Mouse (Mus musculus) limb, embryonic 10.5 days (tissue): ENCODE data around the gene Ctf1. TPM values are rescaled to one million over a fixed set of nuclear protein-coding genes. Genes with fewer than 3 reads are reported as not detected.
"Not testable (repeated sequence)": the region's sequence is repeated elsewhere in the genome, so short reads cannot be mapped to it uniquely, and the experiment has no call there.

ENCODE experiments used
- DNase-seq: peaks from one replicate; pipeline ENCODE4 v3.0.0-alpha.2; 2017; ENCODE audit warnings: low spot score
- H3K27ac ChIP-seq: fragments of 300-500 bp; sonication (generic); 2 replicates; pipeline ENCODE4 v1.5.1; 2016; ENCODE audit warnings: mild to moderate bottlenecking
- H3K27me3 ChIP-seq: fragments of 300-500 bp; sonication (generic); 2 replicates; pipeline ENCODE4 v1.6.1; 2016; ENCODE audit warnings: low read depth, mild to moderate bottlenecking; ENCODE audit not compliant: poor library complexity, severe bottlenecking
- H3K36me3 ChIP-seq: fragments of 300-500 bp; sonication (generic); 2 replicates; pipeline ENCODE4 v1.6.1; 2016; ENCODE audit warnings: mild to moderate bottlenecking, moderate library complexity
- H3K4me1 ChIP-seq: fragments of 300-500 bp; sonication (generic); 2 replicates; pipeline ENCODE4 v1.6.1; 2016
- H3K4me3 ChIP-seq: fragments of 300-500 bp; sonication (generic); 2 replicates; pipeline ENCODE4 v1.5.1; 2016; ENCODE audit warnings: mild to moderate bottlenecking, moderate library complexity
- H3K9me3 ChIP-seq: fragments of 300-500 bp; sonication (generic); replicated peaks from 2 replicates; pipeline ENCODE4 v1.6.1; 2016; ENCODE audit warnings: mild to moderate bottlenecking
- WGBS: fragments of 180-500 bp; shearing (Covaris S2); methylation state at CpG from one replicate; pipeline ENCODE4 v1.1.7; 2016; 5-methylcytosine and 5-hydroxymethylcytosine counted together
- polyA plus RNA-seq: library from polyadenylated mRNA; unstranded; fragments of >200 nt; fragmentation: Nextera tagmentation; extraction: Ambion mirVana; gene quantifications from 2 replicates; pipeline ENCODE4 v1.2.1, GENCODE M21; 2016

Ctf1 gene
- polyA plus RNA-seq, 1 experiment from 2014 or later: 14.2 TPM

DNA sequence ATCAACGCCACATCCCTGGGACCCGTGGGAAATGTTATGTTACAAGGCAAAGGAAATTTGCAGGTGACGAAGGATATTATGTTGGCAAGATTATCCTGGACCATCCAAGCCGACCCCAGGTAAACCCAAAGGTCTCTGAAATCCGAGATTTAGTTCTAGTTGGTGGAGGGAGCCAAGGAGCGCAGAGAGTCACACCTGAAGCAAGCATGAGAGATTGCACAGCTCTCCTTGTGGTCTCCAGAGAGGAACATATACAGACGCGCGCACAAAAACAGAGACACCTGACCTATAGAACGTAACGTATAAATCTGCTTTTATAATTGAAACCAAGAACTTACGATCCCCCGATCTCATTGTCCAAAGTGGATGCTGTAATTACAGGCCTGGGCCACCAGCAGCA lies 32.0 kb upstream of the Ctf1 start:
- Histone ChIP-seq H3K36me3 (peaks cover 22% of the 10 kb centered on the region), H3K27ac (no peak overlapping the region), H3K9me3 (no peaks in the 10 kb centered on the region), H3K4me1 (peaks cover 3% of the 10 kb centered on the region), H3K27me3 (no peaks in the 10 kb centered on the region), H3K4me3 (no peak overlapping the region)
- 92% methylated on average over 13 of the region's 13 CpGs for WGBS
- no peak for DNase-seq

DNA sequence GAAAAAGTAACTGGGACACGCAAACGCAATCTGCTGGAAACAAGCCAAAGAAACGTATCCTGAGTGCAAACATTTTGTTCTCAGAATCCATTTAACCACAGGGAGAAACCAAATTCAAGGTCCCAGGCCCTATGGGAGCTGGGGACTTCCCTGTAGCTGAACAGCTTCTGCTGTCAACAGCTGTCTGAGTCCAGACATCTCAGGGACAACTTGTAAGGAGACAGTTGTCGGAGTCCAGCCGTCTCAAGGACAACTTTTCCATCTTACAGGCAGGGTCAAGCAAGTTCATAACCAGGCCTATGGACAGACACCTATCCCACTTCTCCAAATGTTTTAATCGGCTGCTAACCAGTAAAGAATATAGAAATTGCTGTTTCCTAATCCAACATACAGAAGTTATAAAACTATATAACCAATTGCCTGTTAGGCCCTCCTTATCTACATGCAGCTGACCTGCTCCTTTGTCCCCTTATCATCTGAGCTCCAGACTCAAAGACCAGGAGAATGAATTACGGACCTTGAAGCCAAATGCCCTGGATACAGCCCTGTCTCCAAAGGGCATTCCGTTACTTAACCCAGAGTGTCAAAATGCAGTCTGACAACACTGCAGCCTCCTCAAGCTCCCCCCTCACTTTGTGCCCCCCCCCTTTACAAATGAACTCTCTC lies 30.5 kb upstream of the Ctf1 start:
- no peaks in the 10 kb centered on the region for H3K27me3 ChIP-seq
- H3K4me3 ChIP-seq: no peak overlapping the region
- DNase-seq: no peak
- WGBS: 79% methylated on average over 8 of the region's 8 CpGs
- H3K4me1 ChIP-seq: peaks cover 16% of the 10 kb centered on the region
- no peaks in the 10 kb centered on the region for H3K9me3 ChIP-seq
- H3K27ac ChIP-seq: no peak overlapping the region
- H3K36me3 ChIP-seq: peaks cover 18% of the 10 kb centered on the region

DNA sequence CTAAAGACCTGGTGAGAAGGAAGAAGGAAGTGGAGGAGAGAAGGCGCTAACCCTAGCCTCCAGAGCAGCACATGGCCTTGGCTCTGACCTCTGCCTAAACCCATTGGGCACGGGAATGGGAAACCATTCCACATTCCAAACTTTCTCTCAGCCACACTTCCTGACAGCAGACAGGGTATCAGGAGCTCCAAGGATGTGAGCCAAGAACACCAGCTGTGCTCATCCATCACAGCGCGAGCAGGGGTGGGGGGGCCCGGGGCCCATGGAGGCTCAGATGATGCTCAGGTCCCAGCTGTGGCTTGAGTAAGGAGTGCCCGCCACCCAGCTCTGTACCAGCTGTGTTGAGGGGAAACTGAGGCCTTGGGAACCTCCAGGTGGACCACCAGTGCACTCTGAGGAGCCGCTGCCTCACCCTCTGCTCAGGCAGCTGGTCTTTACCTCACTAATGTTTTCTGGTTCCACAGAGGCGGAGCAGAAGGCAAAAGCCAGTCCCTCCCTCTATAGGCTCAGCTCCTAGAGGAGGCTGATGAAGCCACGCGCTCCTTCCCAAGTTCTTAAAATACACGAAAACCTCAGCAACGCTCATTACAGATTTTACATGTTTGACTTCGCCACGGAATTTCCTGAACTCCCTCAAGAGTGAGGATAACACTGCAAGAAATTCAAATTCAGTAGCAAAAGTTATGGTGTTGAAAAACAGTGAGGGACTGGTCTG lies 27.1 kb upstream of the Ctf1 start:
- DNase-seq: no peak
- WGBS: 64% methylated on average over 14 of the region's 14 CpGs
- peaks cover 15% of the 10 kb centered on the region for H3K36me3 ChIP-seq
- H3K4me1 ChIP-seq: peaks cover 22% of the 10 kb centered on the region
- H3K27me3 ChIP-seq: no peaks in the 10 kb centered on the region
- no peaks in the 10 kb centered on the region for H3K9me3 ChIP-seq
- no peak overlapping the region for H3K4me3 ChIP-seq
- H3K27ac ChIP-seq: peak overlapping the region; percentile 58; the same call in 1 of the 2 replicates

DNA sequence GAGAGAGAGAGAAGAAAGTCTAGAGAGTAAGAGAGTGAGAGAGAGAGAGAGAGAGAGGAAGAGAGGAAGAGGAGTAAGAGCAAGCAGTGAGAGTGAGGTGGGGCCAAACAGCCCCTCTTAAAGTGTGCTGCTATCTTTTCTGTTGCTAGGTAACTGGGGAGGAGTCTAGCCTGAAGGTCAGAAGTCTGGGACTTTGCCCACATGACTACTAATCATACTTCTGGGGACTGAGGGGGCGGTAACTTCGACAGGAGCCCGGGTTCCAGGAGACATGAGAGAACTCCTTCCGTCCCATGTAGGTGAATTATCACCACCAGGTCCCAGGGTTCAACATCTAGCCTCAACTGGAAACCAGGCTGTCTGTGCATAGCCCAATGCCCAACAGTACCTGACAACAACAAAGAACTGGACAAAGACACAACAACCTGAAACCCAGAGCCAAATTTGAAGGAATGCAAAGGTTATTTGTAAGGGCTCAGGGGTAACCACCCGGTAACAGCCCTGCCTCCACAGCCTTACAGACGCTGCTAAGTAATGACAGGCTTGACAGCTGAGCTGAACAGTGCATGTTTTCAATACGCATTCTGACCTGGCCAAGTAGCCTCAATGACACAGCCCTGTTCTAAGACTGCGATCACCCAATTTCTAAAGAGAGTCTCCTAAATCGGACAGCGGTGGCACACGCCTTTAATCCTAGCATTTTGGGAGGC lies 25.6 kb upstream of the Ctf1 start:
- no peaks in the 10 kb centered on the region for H3K27me3 ChIP-seq
- DNase-seq: no peak
- no peaks in the 10 kb centered on the region for H3K9me3 ChIP-seq
- WGBS: 74% methylated on average over 11 of the region's 11 CpGs
- no peak overlapping the region for H3K4me3 ChIP-seq
- peaks cover 32% of the 10 kb centered on the region for H3K4me1 ChIP-seq
- H3K27ac ChIP-seq: no peak overlapping the region
- peaks cover 15% of the 10 kb centered on the region for H3K36me3 ChIP-seq

DNA sequence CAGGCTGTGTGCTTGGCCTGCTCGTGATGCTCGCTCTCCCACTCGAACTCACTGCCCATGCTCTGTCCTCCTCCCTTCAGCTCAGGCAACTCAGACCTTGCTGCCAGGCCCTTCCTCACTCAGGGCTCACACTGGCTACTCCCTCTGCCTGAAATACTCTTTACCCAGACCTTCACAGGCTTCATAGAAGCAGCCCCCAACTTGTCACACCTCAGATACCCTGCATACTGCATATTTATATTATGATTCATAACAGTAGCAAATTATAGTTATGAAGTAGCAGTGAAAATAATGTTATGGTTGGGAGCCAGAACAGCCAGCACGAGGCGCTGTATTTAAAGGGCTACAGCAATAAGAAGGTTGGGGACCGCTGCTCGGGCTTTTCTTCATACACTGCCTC lies 23.6 kb upstream of the Ctf1 start:
- DNase-seq: no peak
- WGBS: 87% methylated on average over 7 of the region's 7 CpGs
- H3K27me3 ChIP-seq: no peaks in the 10 kb centered on the region

DNA sequence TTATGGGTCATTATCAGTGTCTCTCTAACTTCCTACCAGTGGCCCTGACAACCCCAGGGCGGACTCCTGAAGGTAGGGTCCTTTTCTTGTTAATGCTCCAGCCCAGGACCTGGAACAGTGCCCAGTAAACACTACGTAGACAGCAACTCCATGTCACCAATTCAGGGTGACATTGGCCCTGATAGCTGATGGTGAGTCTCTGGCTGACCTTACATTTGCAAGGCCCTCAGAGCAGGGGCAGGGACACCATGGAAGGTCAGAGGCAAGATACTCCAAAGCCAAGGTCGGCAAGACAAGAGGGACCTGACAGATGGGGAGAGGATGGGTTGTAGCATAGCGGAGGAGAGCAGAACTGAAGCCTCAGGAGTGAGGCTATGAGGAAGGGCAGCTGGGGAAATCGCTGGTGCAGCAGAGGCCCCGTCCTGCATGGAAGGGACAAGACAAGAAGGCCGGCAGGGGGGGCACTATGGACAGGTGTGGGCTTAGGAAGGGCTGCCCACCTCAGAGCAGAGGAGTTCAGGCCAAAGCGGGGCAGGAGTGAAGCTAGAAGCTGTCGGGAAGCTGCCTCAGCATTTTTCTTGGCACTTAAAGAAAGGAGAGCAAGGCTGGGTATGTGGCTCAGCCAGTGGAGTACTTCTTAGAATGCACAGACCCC lies 22.8 kb upstream of the Ctf1 start:
- Histone ChIP-seq H3K4me3 (no peak overlapping the region), H3K27me3 (no peaks in the 10 kb centered on the region), H3K36me3 (peaks cover 20% of the 10 kb centered on the region), H3K4me1 (peaks cover 32% of the 10 kb centered on the region), H3K27ac (no peak overlapping the region), H3K9me3 (no peaks in the 10 kb centered on the region)
- 74% methylated on average over 9 of the region's 9 CpGs for WGBS
- DNase-seq: no peak

More for the DNA sequence above, 23.6 kb upstream of the Ctf1 start:
- H3K27ac ChIP-seq: no peak overlapping the region
- no peak overlapping the region for H3K4me3 ChIP-seq
- no peaks in the 10 kb centered on the region for H3K9me3 ChIP-seq
- H3K36me3 ChIP-seq: peaks cover 22% of the 10 kb centered on the region
- peaks cover 32% of the 10 kb centered on the region for H3K4me1 ChIP-seq

DNA sequence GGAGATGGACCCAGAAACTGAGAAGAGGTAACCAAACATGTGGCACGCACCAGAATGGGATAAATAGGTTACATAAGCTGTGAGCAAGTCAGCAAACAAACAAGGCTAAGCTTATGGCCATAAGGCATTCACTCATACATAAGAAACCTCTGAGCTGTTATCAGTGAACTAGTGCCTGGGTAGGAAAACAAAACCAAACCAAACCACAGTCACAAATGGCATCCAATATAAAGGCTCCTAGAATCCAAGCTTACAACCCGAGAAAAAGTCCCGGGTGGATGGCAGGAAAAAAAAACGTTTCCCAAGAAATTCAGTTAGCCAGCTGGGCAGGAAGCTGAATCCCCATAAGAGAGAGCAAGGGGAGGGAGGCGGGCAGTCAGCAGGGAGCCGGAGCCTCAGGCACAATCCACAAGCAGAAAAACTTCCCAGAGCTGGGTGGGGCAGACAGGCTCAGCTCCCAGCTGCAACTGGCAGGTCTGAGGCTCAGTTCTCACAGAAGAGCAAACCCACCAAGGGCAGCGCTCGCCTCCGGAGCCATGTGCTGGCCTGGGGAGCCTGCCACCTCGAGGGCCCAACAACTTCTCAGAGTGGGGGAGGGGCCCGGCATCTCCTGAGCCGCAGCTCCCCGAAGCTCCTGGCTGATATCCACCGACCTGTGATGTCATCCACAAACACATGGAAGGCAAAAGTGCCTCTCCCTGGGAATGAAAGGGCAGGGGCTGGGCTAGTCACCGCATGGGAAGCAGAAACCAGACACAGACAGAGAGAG lies 21.1 kb upstream of the Ctf1 start:
- Histone ChIP-seq H3K4me3 (peak overlapping the region; percentile 40), H3K36me3 (peaks cover 24% of the 10 kb centered on the region), H3K27me3 (no peaks in the 10 kb centered on the region), H3K27ac (peak overlapping the region; percentile 81), H3K4me1 (peaks cover 21% of the 10 kb centered on the region), H3K9me3 (no peaks in the 10 kb centered on the region)
- WGBS: 5% methylated on average over 15 of the region's 15 CpGs
- DNase-seq: peak; percentile 69

DNA sequence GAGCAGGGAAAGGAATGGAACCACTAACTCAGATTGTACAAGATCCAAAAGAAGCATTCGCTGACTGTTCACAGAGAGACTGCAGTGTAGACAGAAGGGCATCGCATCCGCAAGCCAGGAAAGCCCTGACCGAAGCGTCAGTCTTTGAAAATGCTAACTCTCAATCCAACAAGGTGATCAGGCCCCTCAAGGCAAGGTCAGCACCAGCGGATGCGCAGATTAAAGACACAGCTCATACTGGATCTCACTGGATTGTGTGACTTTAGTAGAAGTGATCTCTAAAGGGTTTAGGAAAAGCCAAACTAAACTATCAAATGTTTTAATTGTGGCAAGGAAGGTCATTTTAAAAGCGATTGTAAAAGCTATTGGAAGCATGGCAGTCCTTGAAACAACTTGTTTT lies 19.2 kb upstream of the Ctf1 start:
- WGBS: 95% methylated on average over 8 of the region's 8 CpGs
- Histone ChIP-seq H3K27ac (no peak overlapping the region), H3K27me3 (no peaks in the 10 kb centered on the region), H3K4me3 (no peak overlapping the region), H3K4me1 (peaks cover 11% of the 10 kb centered on the region), H3K9me3 (no peaks in the 10 kb centered on the region), H3K36me3 (peaks cover 30% of the 10 kb centered on the region)
- no peak for DNase-seq

DNA sequence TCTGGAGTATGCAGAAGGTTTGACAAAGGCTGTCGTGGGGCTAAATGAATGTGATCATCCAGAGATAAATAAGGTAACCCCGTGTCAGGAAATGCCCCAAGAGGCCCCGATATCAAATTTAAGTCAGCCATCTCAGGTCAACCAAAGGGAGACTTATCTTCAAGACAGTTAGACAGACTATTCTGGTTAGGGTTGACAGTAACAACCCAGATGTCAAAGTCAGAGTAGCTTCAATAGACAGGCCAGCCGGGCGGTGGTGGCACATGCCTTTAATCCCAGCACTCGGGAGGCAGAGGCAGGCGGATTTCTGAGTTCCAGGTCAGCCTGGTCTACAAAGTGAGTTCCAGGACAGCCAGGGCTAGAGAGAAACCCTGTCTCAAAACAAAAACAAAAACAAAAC lies 18.8 kb upstream of the Ctf1 start:
- not testable (repeated sequence) for H3K4me3 ChIP-seq, H3K4me1 ChIP-seq, H3K9me3 ChIP-seq, DNase-seq, H3K27me3 ChIP-seq, H3K27ac ChIP-seq
- H3K36me3 ChIP-seq: peaks cover 31% of the 10 kb centered on the region
- WGBS: 93% methylated on average over 7 of the region's 7 CpGs

DNA sequence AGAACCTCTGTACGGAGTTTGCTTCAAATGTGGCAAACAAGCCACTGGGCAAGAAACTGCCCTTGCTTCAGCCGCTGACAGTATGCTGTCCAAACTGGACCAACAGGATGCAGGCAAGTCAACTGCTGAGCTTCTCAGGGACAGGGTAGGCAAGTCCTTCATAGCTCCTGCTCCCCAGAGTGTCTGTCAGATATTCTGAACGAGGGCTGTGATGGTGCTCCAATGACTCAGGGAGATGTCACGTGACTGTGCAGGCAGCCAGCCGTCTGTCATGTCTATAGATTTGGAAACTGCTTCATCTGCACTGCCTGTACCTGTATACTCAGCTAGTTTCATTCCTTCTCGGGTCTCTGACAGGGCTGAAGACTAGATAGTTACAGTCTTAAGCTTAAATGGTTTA lies 13.6 kb upstream of the Ctf1 start:
- Histone ChIP-seq H3K36me3 (peaks cover 71% of the 10 kb centered on the region), H3K27ac (no peak overlapping the region), H3K4me1 (no peaks in the 10 kb centered on the region), H3K9me3 (no peaks in the 10 kb centered on the region), H3K27me3 (no peaks in the 10 kb centered on the region), H3K4me3 (no peak overlapping the region)
- DNase-seq: no peak
- 85% methylated on average over 6 of the region's 6 CpGs for WGBS

DNA sequence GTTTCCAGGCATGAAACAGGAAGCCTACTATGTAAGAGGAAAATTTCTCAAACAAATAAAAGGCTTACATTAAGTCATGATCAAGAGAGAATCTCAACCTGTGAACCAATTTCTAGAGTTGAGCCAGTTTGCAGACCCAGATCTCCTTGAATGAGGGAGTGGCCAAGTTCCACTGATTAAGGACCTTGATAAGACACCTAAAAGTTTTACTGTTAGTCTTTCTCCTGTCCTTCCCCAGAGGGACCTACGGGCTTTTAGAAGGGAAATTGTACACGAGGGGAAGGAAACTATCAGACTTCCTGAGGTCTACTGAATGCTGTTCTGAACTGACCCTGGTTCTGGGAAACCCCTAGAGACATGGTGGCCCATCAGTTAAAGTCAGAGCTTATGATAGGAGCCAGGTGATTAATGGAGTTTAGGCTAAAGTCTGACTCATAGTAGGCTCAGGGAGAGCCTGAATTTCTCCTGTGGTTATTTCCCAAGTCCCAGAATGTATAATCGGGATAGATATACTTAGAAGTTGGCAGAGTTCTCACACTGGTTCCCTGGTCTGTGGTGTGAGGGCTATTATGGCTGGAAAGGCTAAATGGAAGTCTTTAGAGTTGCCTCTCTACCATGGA lies 11.7 kb upstream of the Ctf1 start:
- Histone ChIP-seq H3K27me3 (no peaks in the 10 kb centered on the region), H3K36me3 (peaks cover 77% of the 10 kb centered on the region), H3K27ac (no peak overlapping the region), H3K4me1 (peaks cover 4% of the 10 kb centered on the region), H3K9me3 (no peaks in the 10 kb centered on the region), H3K4me3 (no peak overlapping the region)
- DNase-seq: no peak
- 81% methylated on average over 3 of the region's 3 CpGs for WGBS

DNA sequence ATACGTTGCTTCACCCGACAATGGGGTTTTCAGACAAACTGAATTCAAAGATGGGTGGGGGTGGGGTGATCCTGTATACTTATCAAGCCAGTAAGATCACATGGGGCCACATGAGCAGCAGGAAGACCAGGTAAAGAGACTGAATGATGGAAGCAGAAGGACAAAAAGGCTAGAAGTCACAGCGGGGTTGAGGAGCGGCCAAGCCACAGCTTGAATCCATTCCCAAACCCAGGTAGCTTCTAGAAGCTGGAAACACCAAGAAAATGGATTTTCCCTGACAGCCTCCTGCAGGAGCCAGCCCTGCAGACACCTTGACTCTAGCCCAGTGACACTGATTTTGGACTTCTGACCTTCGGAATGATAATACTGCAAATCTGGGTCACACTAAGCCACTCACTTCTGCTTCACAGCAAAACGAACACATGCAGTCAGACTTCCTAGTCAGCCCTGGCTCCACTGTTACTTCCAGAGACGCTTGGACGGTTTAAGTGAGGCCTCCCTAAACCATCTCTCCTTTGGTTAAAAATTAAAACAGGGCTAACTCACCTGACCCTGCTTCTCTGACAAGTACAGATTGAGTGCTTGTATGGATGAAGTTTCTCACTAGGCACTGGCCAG lies 8.9 kb upstream of the Ctf1 start:
- no peak overlapping the region for H3K4me3 ChIP-seq
- peaks cover 83% of the 10 kb centered on the region for H3K36me3 ChIP-seq
- peaks cover 26% of the 10 kb centered on the region for H3K4me1 ChIP-seq
- no peak for DNase-seq
- H3K9me3 ChIP-seq: no peaks in the 10 kb centered on the region
- 94% methylated on average over 8 of the region's 8 CpGs for WGBS
- no peak overlapping the region for H3K27ac ChIP-seq
- no peaks in the 10 kb centered on the region for H3K27me3 ChIP-seq
